Comparison of ENCODE assay signal across 8 mouse cellular contexts in the genomic region with DNA sequence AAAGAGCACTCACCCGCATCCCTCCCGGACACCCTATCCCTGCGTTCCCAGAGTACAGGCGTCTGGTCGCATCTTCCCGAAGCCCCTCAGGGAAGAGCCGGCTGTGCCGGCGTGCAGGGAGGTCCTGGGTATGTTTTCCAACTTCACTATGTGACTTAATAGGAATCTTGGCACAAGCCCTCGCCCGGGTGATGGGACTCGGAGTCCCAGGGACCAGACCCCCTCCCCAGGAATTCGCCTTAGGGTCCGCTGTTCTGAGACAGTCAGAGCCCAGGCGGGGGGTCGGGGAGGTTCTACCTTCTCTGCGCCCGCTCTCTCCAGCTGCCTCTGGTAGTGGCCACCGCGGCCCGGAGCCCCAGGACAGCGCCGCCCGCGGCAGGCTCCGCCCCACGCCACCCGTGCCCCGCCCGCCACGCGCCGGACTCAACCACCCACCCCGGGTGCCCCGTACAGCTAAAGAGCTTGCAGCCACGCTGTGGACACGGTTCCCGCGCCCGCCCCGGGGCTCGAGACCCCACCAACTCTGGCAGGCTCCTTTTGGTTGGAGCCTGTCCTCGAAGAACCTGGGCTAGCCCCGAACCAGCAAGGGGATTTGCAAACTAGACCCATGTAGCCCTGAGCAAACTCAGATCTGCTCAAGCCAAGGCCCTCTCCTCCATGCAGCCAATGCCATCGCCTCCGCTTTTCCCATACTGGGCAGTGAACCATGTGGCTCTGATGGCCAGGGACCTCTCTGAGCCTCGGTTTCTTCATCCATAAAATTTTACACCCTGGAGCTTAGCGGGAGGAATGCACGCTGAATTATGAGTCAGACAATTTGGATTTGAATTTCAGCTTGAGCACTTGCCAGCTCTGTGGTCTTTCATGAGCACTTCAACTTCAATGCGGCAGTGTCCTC. TPM values are rescaled to one million over a fixed set of nuclear protein-coding genes. Genes with fewer than 3 reads are reported as not detected.
DNase-seq lines count a peak whose midpoint lies in the region; ATAC-seq and TF ChIP-seq lines count a peak whose summit lies in the region.

A gene (minus strand): TSS at position 394 of the 898 bp plus-strand sequence.

- peak within 1 kb of the TSS; percentile 35; the same call in 1 of the 2 replicates for H3K9ac ChIP-seq in intestine, postnatal 0 days (ENCODE audit: low read depth, low read length)
- H3K9ac ChIP-seq in neural tube, embryonic 14.5 days (replicated peaks; ENCODE audit: low read depth, low read length), result 0 out of 2 replicates have a peak within 1 kb of the TSS, but pooled peaks have one; percentile 25

- no peaks in the 10 kb centered on the region for H3K27me3 ChIP-seq in intestine, postnatal 0 days (replicated peaks; ENCODE audit: control insufficient read depth, insufficient read depth, low read length)
- H3K27me3 ChIP-seq in neural tube, embryonic 14.5 days (ENCODE audit: control insufficient read depth, insufficient read depth, low read length), result no peaks in the 10 kb centered on the region

- DNase-seq in CD4-positive, CD25-positive, alpha-beta regulatory T cell, adult 2 months (ENCODE audit: low read depth, low spot score), result peak; percentile 59
- peak; percentile 85 for DNase-seq in ZHBTc4 (ENCODE audit: low read depth, low spot score)
- peak; percentile 65 for DNase-seq in embryo, embryonic 9.5 days (ENCODE audit: extremely low spot score)
- DNase-seq in heart, adult 11 months, result peak; percentile 99
- peak; percentile 84 for DNase-seq in lung, adult 2 months

- peak; percentile 60 for ATAC-seq in intestine, postnatal 0 days
- peak; percentile 68 for ATAC-seq in neural tube, embryonic 14.5 days (ENCODE audit: low read depth)
- ATAC-seq in monocyte, adult 5-6 weeks (replicated peaks; ENCODE audit: insufficient number of reproducible peaks, low FRiP score, low TSS enrichment, poor library complexity, severe bottlenecking), result no peak; the same call in 1 of the 2 replicates

- 3% methylated on average over 50 of the region's 50 CpGs for WGBS in intestine, postnatal 0 days
- WGBS in lung, adult 2 months, result 4% methylated on average over 50 of the region's 50 CpGs
- 4% methylated on average over 45 of the region's 50 CpGs for WGBS in neural tube, embryonic 14.5 days

- TF ChIP-seq CTCF in intestine, postnatal 0 days (IDR thresholded peaks at IDR 0.05; ENCODE audit: low read depth), result peak; percentile 37
- TF ChIP-seq CTCF in lung, adult 2 months (IDR thresholded peaks at IDR 0.05; ENCODE audit: insufficient read depth, low read length), result no peak

- TF ChIP-seq POLR2A in lung, adult 2 months (IDR thresholded peaks at IDR 0.05; ENCODE audit: borderline replicate concordance, extremely low read depth, low read depth, low read length), result peak; percentile 35; the same call in 1 of the 2 replicates

- H3K27ac ChIP-seq in intestine, postnatal 0 days (ENCODE audit: low read depth, low read length), result peak within 1 kb of the TSS; percentile 82
- H3K27ac ChIP-seq in neural tube, embryonic 14.5 days (ENCODE audit: low read depth, low read length), result 0 out of 2 replicates have a peak within 1 kb of the TSS, but pooled peaks have one; percentile 7

- peak within 1 kb of the TSS; percentile 43 for H3K4me3 ChIP-seq in intestine, postnatal 0 days (ENCODE audit: low read depth, low read length)
- H3K4me3 ChIP-seq in lung, adult 2 months (replicated peaks; ENCODE audit: extremely low read depth, low read depth, low read length), result peak within 1 kb of the TSS; percentile 79
- peak within 1 kb of the TSS; percentile 31 for H3K4me3 ChIP-seq in neural tube, embryonic 14.5 days (ENCODE audit: low read depth, low read length)

- no peaks in the 10 kb centered on the region for H3K9me3 ChIP-seq in intestine, postnatal 0 days (ENCODE audit: control insufficient read depth)
- no peaks in the 10 kb centered on the region for H3K9me3 ChIP-seq in neural tube, embryonic 14.5 days (ENCODE audit: control insufficient read depth, low read length)

- no peaks in the 10 kb centered on the region for H3K4me1 ChIP-seq in intestine, postnatal 0 days (replicated peaks; ENCODE audit: control insufficient read depth, insufficient read depth, low read length)
- peaks cover 16% of the 10 kb centered on the region for H3K4me1 ChIP-seq in lung, adult 2 months (ENCODE audit: control insufficient read depth, insufficient read depth, low read length)
- peaks cover 8% of the 10 kb centered on the region for H3K4me1 ChIP-seq in neural tube, embryonic 14.5 days (ENCODE audit: control insufficient read depth, insufficient read depth, low read length)

- H3K36me3 ChIP-seq in intestine, postnatal 0 days (ENCODE audit: control insufficient read depth, insufficient read depth), result no peaks in the 10 kb centered on the region; the same call in 1 of the 2 replicates
- no peaks in the 10 kb centered on the region for H3K36me3 ChIP-seq in neural tube, embryonic 14.5 days (ENCODE audit: control insufficient read depth, insufficient read depth, low read length)

- H3K4me2 ChIP-seq in intestine, postnatal 0 days (replicated peaks; ENCODE audit: low read depth), result peak within 1 kb of the TSS; percentile 84
- peak within 1 kb of the TSS; percentile 68 for H3K4me2 ChIP-seq in neural tube, embryonic 14.5 days (ENCODE audit: low read depth, low read length)

RNA-seq across cellular contexts. Expression of the gene that starts here (rescaled TPM):
- polyA plus RNA-seq in intestine, postnatal 0 days (2015; fragmentation: Nextera tagmentation; extraction: Ambion mirVana), result 3.2 and 3.8 TPM in 2 replicates
- 51.3 and 52.3 TPM in 2 replicates for polyA plus RNA-seq in lung, adult 2 months (2012; rRNA removed)
- polyA plus RNA-seq in neural tube, embryonic 14.5 days (2014; fragmentation: Nextera tagmentation; extraction: Ambion mirVana), result 0.88 and 1.1 TPM in 2 replicates
- 0.38 to 7.2 TPM (median 0.53 TPM) in 3 replicates for total RNA-seq in monocyte, adult 5-6 weeks (2017)

Comparison
In these comparisons a context has a peak if more than half of its experiments do, and no peak if none do; other contexts are left out.
1. RNA of the gene that starts here (polyA plus RNA-seq): 51.3 to 52.3 TPM in lung, adult 2 months; 3.2 to 3.8 TPM in intestine, postnatal 0 days and 0.88 to 1.1 TPM in neural tube, embryonic 14.5 days; every median in the first group is over 10 times any median in the second.
2. Peak in every context shown above with its lines, with median percentiles within 50 percentile points of each other: DNase-seq and H3K4me3 ChIP-seq.